Mouse (Mus musculus): ENCODE results near the gene Tmem174.

The Tmem174 gene

GRCm38 (mm10) chr13:98637145-98637544 is at the start of gene Tmem174:
Gene Tmem174, minus strand, starts transcription at chr13:98637410.
- no peak for DNase-seq

- no peak for DNase-seq
Measured at GRCm38 (mm10) chr13:98684144-98684900, 47.1 kb upstream of the Tmem174 start.

- no peak for DNase-seq
Measured at GRCm38 (mm10) chr13:98683412-98683811, 46.2 kb upstream of the Tmem174 start.

GRCm38 (mm10) chr13:98680470-98681060 is 43.4 kb upstream of the Tmem174 start:
- no peak for DNase-seq

GRCm38 (mm10) chr13:98679631-98680041 is 42.4 kb upstream of the Tmem174 start:
- no peak for DNase-seq

GRCm38 (mm10) chr13:98679230-98679629 is 42.0 kb upstream of the Tmem174 start:
- DNase-seq: no peak

GRCm38 (mm10) chr13:98673922-98674321 is 36.7 kb upstream of the Tmem174 start:
- no peak for DNase-seq

- DNase-seq: no peak
Measured at GRCm38 (mm10) chr13:98669296-98669695, 32.1 kb upstream of the Tmem174 start.

- DNase-seq: no peak
Measured at GRCm38 (mm10) chr13:98667316-98667715, 30.1 kb upstream of the Tmem174 start.

- no peak for DNase-seq
Measured at GRCm38 (mm10) chr13:98665240-98665639, 28.0 kb upstream of the Tmem174 start.

GRCm38 (mm10) chr13:98662173-98662675 is 25.0 kb upstream of the Tmem174 start:
- no peak for DNase-seq

GRCm38 (mm10) chr13:98656034-98656471 is 18.8 kb upstream of the Tmem174 start:
- no peak for DNase-seq

- no peak for DNase-seq
Measured at GRCm38 (mm10) chr13:98655346-98655745, 18.1 kb upstream of the Tmem174 start.

- no peak for DNase-seq
Measured at GRCm38 (mm10) chr13:98654129-98654939, 17.1 kb upstream of the Tmem174 start.

GRCm38 (mm10) chr13:98652194-98652593 is 15.0 kb upstream of the Tmem174 start:
- no peak for DNase-seq

GRCm38 (mm10) chr13:98651228-98651977 is 14.2 kb upstream of the Tmem174 start:
- no peak for DNase-seq

GRCm38 (mm10) chr13:98647775-98648568 is 10.8 kb upstream of the Tmem174 start:
- no peak for DNase-seq

- DNase-seq: no peak
Measured at GRCm38 (mm10) chr13:98638507-98639166, 1.4 kb upstream of the Tmem174 start.

GRCm38 (mm10) chr13:98636571-98636970 is 639 bp downstream of the Tmem174 start:
- no peak for DNase-seq

- no peak for DNase-seq
Measured at GRCm38 (mm10) chr13:98633641-98634484, 3.3 kb downstream of the Tmem174 start.
